Comparison of ENCODE assay signal across 17 mouse cellular contexts in the genomic region with DNA sequence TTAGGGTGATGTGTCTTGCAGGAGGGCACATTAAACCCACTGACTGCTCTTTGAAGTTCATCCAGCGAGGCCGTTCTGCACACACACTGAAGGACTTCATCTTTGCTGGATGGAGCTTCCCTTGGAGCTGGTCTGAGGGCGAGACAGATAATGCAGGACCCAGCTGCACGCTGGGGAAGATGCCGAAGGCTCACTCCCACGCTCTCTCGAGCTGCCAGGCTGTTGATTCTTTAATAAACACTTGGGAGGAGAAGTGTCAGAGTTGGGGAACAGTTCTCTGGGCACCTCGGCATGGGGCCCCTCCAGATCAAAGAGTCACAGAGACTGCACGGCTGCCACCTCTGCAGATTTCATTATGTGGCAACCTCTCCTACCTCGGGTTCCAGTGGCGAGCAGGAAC.
DNase-seq lines count a peak whose midpoint lies in the region; ATAC-seq and TF ChIP-seq lines count a peak whose summit lies in the region.
"Had no signal": no experiment of that assay in that cellular context is flagged by ENCODE, and none has a peak within 500 bp of the region (broad histone marks: within the 10 kb centered on the region; RNA-seq: fewer than 3 reads in every experiment).

No protein-coding gene starts in this region.

- no peak; the same call in 1 of the 2 replicates for TF ChIP-seq POLR2A in olfactory bulb, adult 2 months (IDR thresholded peaks at IDR 0.05; ENCODE audit: insufficient read depth, low read depth, low read length)

- H3K36me3 ChIP-seq in intestine, embryonic 14.5 days (ENCODE audit: control insufficient read depth, insufficient read depth, low read length) = no peaks in the 10 kb centered on the region
- H3K36me3 ChIP-seq in intestine, embryonic 15.5 days = no peaks in the 10 kb centered on the region
- H3K36me3 ChIP-seq: embryonic facial prominence, embryonic 12.5 days; forebrain, embryonic 15.5 days; heart, embryonic 12.5 days; hindbrain, embryonic 10.5 days had no signal

- intact Hi-C loops in left cerebral cortex, postnatal 14 days (cut with DNase I) = no loop called here

- TF ChIP-seq CTCF in olfactory bulb, adult 2 months (IDR thresholded peaks at IDR 0.05; ENCODE audit: insufficient read depth, low read depth, low read length) = no peak

- H3K4me1 ChIP-seq in intestine, embryonic 14.5 days (replicated peaks; ENCODE audit: control insufficient read depth, insufficient read depth, low read length) = peaks cover 6% of the 10 kb centered on the region
- H3K4me1 ChIP-seq in intestine, embryonic 15.5 days (replicated peaks) = 0 out of 2 replicates have a peak, but pooled peaks cover 3% of the 10 kb centered on the region
- peaks cover 57% of the 10 kb centered on the region for H3K4me1 ChIP-seq in olfactory bulb, adult 2 months (ENCODE audit: control insufficient read depth, insufficient read depth, low read length)
- H3K4me1 ChIP-seq: forebrain, embryonic 15.5 days; heart, embryonic 12.5 days had no signal

- WGBS in intestine, embryonic 14.5 days = 33% methylated on average over 11 of the region's 11 CpGs
- 27% methylated on average over 11 of the region's 11 CpGs for WGBS in intestine, embryonic 15.5 days
- WGBS in olfactory bulb, adult 2 months = 25% methylated on average over 11 of the region's 11 CpGs

- H3K4me2 ChIP-seq in intestine, embryonic 14.5 days (ENCODE audit: low read length) = no peak overlapping the region
- no peak overlapping the region for H3K4me2 ChIP-seq in intestine, embryonic 15.5 days (replicated peaks)
- H3K4me2 ChIP-seq: embryonic facial prominence, embryonic 12.5 days; forebrain, embryonic 15.5 days; heart, embryonic 12.5 days had no signal

- no peaks in the 10 kb centered on the region for H3K27me3 ChIP-seq in intestine, embryonic 14.5 days (replicated peaks; ENCODE audit: control insufficient read depth, insufficient read depth, low read length)
- no peaks in the 10 kb centered on the region for H3K27me3 ChIP-seq in intestine, embryonic 15.5 days (replicated peaks)
- H3K27me3 ChIP-seq: embryonic facial prominence, embryonic 12.5 days; forebrain, embryonic 15.5 days had no signal

- H3K9me3 ChIP-seq in intestine, embryonic 14.5 days (ENCODE audit: control insufficient read depth, low read length) = no peaks in the 10 kb centered on the region
- no peaks in the 10 kb centered on the region for H3K9me3 ChIP-seq in intestine, embryonic 15.5 days
- H3K9me3 ChIP-seq: embryonic facial prominence, embryonic 12.5 days; forebrain, embryonic 15.5 days; heart, embryonic 12.5 days had no signal

- peak overlapping the region; percentile 51; the same call in 1 of the 2 replicates for H3K27ac ChIP-seq in intestine, embryonic 14.5 days (ENCODE audit: low read depth)
- H3K27ac ChIP-seq in intestine, embryonic 15.5 days = no peak overlapping the region
- H3K27ac ChIP-seq in olfactory bulb, adult 2 months (ENCODE audit: insufficient read depth, low read depth, low read length) = peak overlapping the region; percentile 93
- H3K27ac ChIP-seq: embryonic facial prominence, embryonic 12.5 days; forebrain, embryonic 15.5 days; gastrocnemius, adult 2 months; hindbrain, embryonic 10.5 days had no signal

- no peak for ATAC-seq in intestine, embryonic 14.5 days (replicated peaks; ENCODE audit: low FRiP score, low TSS enrichment, low read depth)
- ATAC-seq in intestine, embryonic 15.5 days = no peak
- ATAC-seq: forebrain, embryonic 15.5 days had no signal

- no peak overlapping the region for H3K9ac ChIP-seq in intestine, embryonic 14.5 days (ENCODE audit: low read length)
- H3K9ac ChIP-seq in intestine, embryonic 15.5 days = no peak overlapping the region
- H3K9ac ChIP-seq: embryonic facial prominence, embryonic 12.5 days; forebrain, embryonic 15.5 days; heart, embryonic 12.5 days had no signal

- H3K4me3 ChIP-seq in intestine, embryonic 14.5 days (ENCODE audit: low read depth, low read length) = no peak overlapping the region
- no peak overlapping the region for H3K4me3 ChIP-seq in intestine, embryonic 15.5 days (replicated peaks)
- no peak overlapping the region for H3K4me3 ChIP-seq in olfactory bulb, adult 2 months (ENCODE audit: insufficient read depth, low read depth, low read length)
- H3K4me3 ChIP-seq: embryonic facial prominence, embryonic 12.5 days; forebrain, embryonic 15.5 days; gastrocnemius, adult 2 months; heart, embryonic 12.5 days; hindbrain, embryonic 10.5 days had no signal

- no peak for DNase-seq in intestine, embryonic 14.5 days (ENCODE audit: low spot score)
- peak; percentile 31 for DNase-seq in left cerebral cortex, adult 11 months (ENCODE audit: low spot score)
- DNase-seq in left cerebral cortex, postnatal 14 days (ENCODE audit: low spot score in 2 of 2) = no peak
- peak; percentile 9 for DNase-seq in ovary, adult 18-20 months (ENCODE audit: low spot score)
- no peak for DNase-seq in ovary, postnatal 36 days (ENCODE audit: low spot score)
- DNase-seq: adrenal gland, postnatal 10 days; cerebellum, adult 11-12 months; cerebellum, adult 9-10 months; cerebellum, postnatal 25 days; gastrocnemius, adult 2 months; gastrocnemius, postnatal 25 days had no signal

Comparison
In these comparisons a context has a peak if more than half of its experiments do, and no peak if none do; other contexts are left out.
1. DNase-seq: peak in left cerebral cortex, adult 11 months (single experiment) and ovary, adult 18-20 months (single experiment); none in intestine, embryonic 14.5 days (single experiment), left cerebral cortex, postnatal 14 days (0 of 2) and ovary, postnatal 36 days (single experiment).